Mouse (Mus musculus): ENCODE results near the gene Pakap.
"Not testable (repeated sequence)": the region's sequence is repeated elsewhere in the genome, so short reads cannot be mapped to it uniquely, and the experiment has no call there.

The Pakap gene

GRCm38 (mm10) chr4:57879137-57879536 is 311.2 kb downstream of the Pakap start:
- no peak for ATAC-seq (ENCODE audit: low TSS enrichment)

GRCm38 (mm10) chr4:57879804-57880357 is 311.9 kb downstream of the Pakap start:
- peak; percentile 88 for ATAC-seq (ENCODE audit: low TSS enrichment)

GRCm38 (mm10) chr4:57883520-57884421 is 315.8 kb downstream of the Pakap start:
- ATAC-seq (ENCODE audit: low TSS enrichment) = no peak

- no peak for ATAC-seq (ENCODE audit: low TSS enrichment)
Measured at GRCm38 (mm10) chr4:57884511-57884910, 316.5 kb downstream of the Pakap start.

- ATAC-seq (ENCODE audit: low TSS enrichment) = no peak
Measured at GRCm38 (mm10) chr4:57885186-57885585, 317.2 kb downstream of the Pakap start.

- ATAC-seq (ENCODE audit: low TSS enrichment) = no peak
Measured at GRCm38 (mm10) chr4:57886066-57886887, 318.3 kb downstream of the Pakap start.

- ATAC-seq (ENCODE audit: low TSS enrichment) = no peak
Measured at GRCm38 (mm10) chr4:57886888-57887230, 318.9 kb downstream of the Pakap start.

GRCm38 (mm10) chr4:57888246-57888645 is 320.3 kb downstream of the Pakap start:
- no peak for ATAC-seq (ENCODE audit: low TSS enrichment)

GRCm38 (mm10) chr4:57888978-57889377 is 321.0 kb downstream of the Pakap start:
- ATAC-seq (ENCODE audit: low TSS enrichment) = not testable (repeated sequence)

GRCm38 (mm10) chr4:57889773-57890172 is 321.8 kb downstream of the Pakap start:
- no peak for ATAC-seq (ENCODE audit: low TSS enrichment)

- ATAC-seq (ENCODE audit: low TSS enrichment) = no peak
Measured at GRCm38 (mm10) chr4:57892001-57892586, 324.1 kb downstream of the Pakap start.

GRCm38 (mm10) chr4:57895140-57895539 is 327.2 kb downstream of the Pakap start:
- ATAC-seq (ENCODE audit: low TSS enrichment) = no peak

- ATAC-seq (ENCODE audit: low TSS enrichment) = no peak
Measured at GRCm38 (mm10) chr4:57895902-57896301, 327.9 kb downstream of the Pakap start.

GRCm38 (mm10) chr4:57896631-57897030 is 328.7 kb downstream of the Pakap start:
- ATAC-seq (ENCODE audit: low TSS enrichment) = no peak

GRCm38 (mm10) chr4:57901210-57901609 is 333.2 kb downstream of the Pakap start:
- ATAC-seq (ENCODE audit: low TSS enrichment) = peak; percentile 83

- ATAC-seq (ENCODE audit: low TSS enrichment) = no peak
Measured at GRCm38 (mm10) chr4:57902619-57903018, 334.6 kb downstream of the Pakap start.

GRCm38 (mm10) chr4:57904211-57904610 is 336.2 kb downstream of the Pakap start:
- peak; percentile 80 for ATAC-seq (ENCODE audit: low TSS enrichment)

- ATAC-seq (ENCODE audit: low TSS enrichment) = 0 out of 2 replicates have a peak, but pooled peaks have one; percentile 15
Measured at GRCm38 (mm10) chr4:57904638-57905037, 336.7 kb downstream of the Pakap start.

GRCm38 (mm10) chr4:57906708-57907107 is 338.7 kb downstream of the Pakap start:
- ATAC-seq (ENCODE audit: low TSS enrichment) = no peak

GRCm38 (mm10) chr4:57908860-57909259 is 340.9 kb downstream of the Pakap start:
- no peak for ATAC-seq (ENCODE audit: low TSS enrichment)

GRCm38 (mm10) chr4:57913021-57913420 is 345.0 kb downstream of the Pakap start:
- no peak for ATAC-seq (ENCODE audit: low TSS enrichment)
